Mouse (Mus musculus): Measurements from ENCODE around the gene Dhrs7b. TPM values are rescaled to one million over a fixed set of nuclear protein-coding genes. Genes with fewer than 3 reads are reported as not detected.

The Dhrs7b gene
- 16.4 TPM in 2 replicates for polyA plus RNA-seq (2015; fragmentation: Nextera tagmentation; extraction: Ambion mirVana)

DNA sequence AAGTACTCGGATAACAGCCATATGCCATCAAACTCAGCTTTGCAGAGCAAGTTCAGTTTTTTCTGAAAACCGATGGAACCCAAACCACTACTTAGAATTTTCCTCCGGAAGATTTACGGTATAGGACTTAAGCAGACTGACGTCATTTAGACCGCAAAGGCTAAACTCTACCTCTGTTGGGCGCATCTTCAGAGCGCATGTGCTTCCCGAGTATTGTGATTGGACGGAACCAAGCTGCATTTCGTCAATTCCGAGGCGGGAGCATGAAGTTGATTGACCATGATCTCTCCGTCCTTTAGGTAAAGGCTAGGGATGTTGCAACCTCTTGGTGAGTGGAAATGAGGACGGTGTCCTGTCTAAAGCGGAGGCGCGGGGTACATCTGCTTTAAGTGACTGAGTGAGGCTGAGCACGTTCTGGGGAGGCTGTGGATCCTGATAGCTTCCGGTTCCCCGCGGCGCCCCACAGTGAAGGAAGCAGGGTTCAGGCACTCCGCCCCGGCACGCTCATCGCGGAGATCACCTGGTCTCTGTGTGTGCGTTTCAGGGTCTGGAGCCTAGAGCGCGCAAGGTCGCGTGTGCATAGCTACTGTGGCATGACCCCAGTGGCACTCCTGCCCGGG is at the start of gene Dhrs7b:
Gene Dhrs7b, plus strand, starts transcription at position 199 of the 620 bp plus-strand sequence.
- peaks cover 11% of the 10 kb centered on the region for H3K4me1 ChIP-seq (ENCODE audit: insufficient read depth)
- peak within 1 kb of the TSS; percentile 82 for H3K27ac ChIP-seq (ENCODE audit: low read depth)
- WGBS (ENCODE audit: insufficient replicate concordance) = under 1% methylated on average over 34 of the region's 34 CpGs
- peak within 1 kb of the TSS; percentile 86 for H3K4me2 ChIP-seq (ENCODE audit: low read depth, low read length)
- DNase-seq (peak; percentile 85), ATAC-seq (peak; percentile 96)
- H3K4me3 ChIP-seq (ENCODE audit: low read depth, low read length) = peak within 1 kb of the TSS; percentile 62
- no peaks in the 10 kb centered on the region for H3K36me3 ChIP-seq (replicated peaks; ENCODE audit: insufficient read depth, low read length)
- H3K27me3 ChIP-seq (ENCODE audit: insufficient read depth, low read length) = no peaks in the 10 kb centered on the region
- H3K9me3 ChIP-seq (ENCODE audit: low read length) = no peaks in the 10 kb centered on the region
- H3K9ac ChIP-seq (replicated peaks) = peak within 1 kb of the TSS; percentile 68
- TF ChIP-seq CTCF (IDR thresholded peaks at IDR 0.05; ENCODE audit: low read depth) = no peak
- no peak; the same call in 1 of the 2 replicates for TF ChIP-seq EP300 (IDR thresholded peaks at IDR 0.05; ENCODE audit: low read depth)

DNA sequence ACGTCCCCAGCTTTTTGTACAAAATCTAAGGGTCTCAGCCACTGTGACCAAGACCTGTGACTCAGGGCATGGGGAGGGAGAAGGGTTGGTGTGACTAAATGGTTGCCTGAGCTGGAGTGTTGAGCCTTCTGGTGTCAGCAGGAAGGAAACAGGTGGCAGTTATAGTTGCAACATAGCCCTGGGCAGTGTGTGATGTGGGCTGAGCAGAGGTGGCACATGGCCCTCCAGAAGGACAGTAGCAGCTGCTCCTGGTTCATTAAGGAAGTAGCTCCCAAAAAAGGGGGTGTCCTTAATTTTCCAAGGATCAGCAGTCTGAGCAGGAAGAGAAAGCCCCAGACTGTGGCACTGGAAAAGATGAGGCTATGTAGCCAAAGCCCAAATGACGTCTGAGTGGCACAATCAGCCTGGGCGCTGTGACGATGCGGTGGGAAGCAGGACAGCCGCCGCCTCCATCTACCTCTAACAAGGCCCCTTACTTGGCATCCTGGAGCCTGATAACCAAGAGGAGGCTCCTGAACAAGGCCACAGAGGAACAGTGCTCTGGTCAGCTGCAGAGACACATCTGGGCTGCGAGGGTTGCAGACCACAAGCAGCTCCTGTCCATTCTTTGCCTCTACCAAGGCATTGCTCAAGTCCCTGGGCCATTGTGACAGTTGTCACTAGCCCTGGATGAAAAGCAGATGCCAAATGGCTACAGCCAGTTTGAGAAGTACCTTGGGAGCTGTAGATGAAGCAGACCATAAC is 46.1 kb upstream of the Dhrs7b start:
- Histone ChIP-seq H3K9me3 (ENCODE audit: low read length) (no peaks in the 10 kb centered on the region), H3K4me1 (ENCODE audit: insufficient read depth) (peaks cover 34% of the 10 kb centered on the region), H3K9ac (replicated peaks) (no peak overlapping the region), H3K27me3 (ENCODE audit: insufficient read depth, low read length) (no peaks in the 10 kb centered on the region), H3K27ac (ENCODE audit: low read depth) (no peak overlapping the region; the same call in 1 of the 2 replicates), H3K4me2 (ENCODE audit: low read depth, low read length) (no peak overlapping the region), H3K4me3 (ENCODE audit: low read depth, low read length) (no peak overlapping the region), H3K36me3 (replicated peaks; ENCODE audit: insufficient read depth, low read length) (peaks cover 43% of the 10 kb centered on the region)
- DNase-seq = no peak
- no peak for TF ChIP-seq CTCF (IDR thresholded peaks at IDR 0.05; ENCODE audit: low read depth)
- TF ChIP-seq EP300 (IDR thresholded peaks at IDR 0.05; ENCODE audit: low read depth) = no peak
- no peak for ATAC-seq
- 77% methylated on average over 8 of the region's 8 CpGs for WGBS (ENCODE audit: insufficient replicate concordance)

DNA sequence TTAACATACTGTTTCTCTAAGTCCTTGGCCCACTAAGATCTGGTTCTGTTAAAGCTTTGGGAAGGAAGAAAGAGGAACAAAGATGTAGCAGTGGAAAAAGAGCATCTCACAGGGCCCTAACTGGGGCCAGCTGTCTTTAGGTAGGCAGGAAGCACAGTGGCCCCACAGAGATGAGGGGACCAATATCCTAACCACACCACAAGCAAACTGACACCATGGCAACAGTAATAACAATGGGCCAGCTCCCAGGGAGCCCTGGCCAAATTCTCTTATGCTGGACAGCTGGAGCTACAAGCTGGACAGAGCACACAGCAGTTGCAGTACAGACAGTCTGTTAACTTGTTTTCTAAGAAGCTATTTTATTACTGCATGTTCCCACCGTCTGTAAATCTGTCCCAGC is 42.8 kb upstream of the Dhrs7b start:
- H3K27me3 ChIP-seq (ENCODE audit: insufficient read depth, low read length) = no peaks in the 10 kb centered on the region
- no peak overlapping the region for H3K27ac ChIP-seq (ENCODE audit: low read depth)
- no peak overlapping the region for H3K4me2 ChIP-seq (ENCODE audit: low read depth, low read length)
- H3K4me1 ChIP-seq (ENCODE audit: insufficient read depth) = peaks cover 7% of the 10 kb centered on the region; the same call in 1 of the 2 replicates
- no peaks in the 10 kb centered on the region for H3K9me3 ChIP-seq (ENCODE audit: low read length)
- ATAC-seq (no peak), DNase-seq (no peak)
- WGBS (ENCODE audit: insufficient replicate concordance) = 69% methylated on average over 1 of the region's 1 CpGs
- H3K36me3 ChIP-seq (replicated peaks; ENCODE audit: insufficient read depth, low read length) = peaks cover 59% of the 10 kb centered on the region
- H3K9ac ChIP-seq (replicated peaks) = no peak overlapping the region
- no peak overlapping the region for H3K4me3 ChIP-seq (ENCODE audit: low read depth, low read length)
- TF ChIP-seq EP300 (IDR thresholded peaks at IDR 0.05; ENCODE audit: low read depth) = no peak
- TF ChIP-seq CTCF (IDR thresholded peaks at IDR 0.05; ENCODE audit: low read depth) = no peak

DNA sequence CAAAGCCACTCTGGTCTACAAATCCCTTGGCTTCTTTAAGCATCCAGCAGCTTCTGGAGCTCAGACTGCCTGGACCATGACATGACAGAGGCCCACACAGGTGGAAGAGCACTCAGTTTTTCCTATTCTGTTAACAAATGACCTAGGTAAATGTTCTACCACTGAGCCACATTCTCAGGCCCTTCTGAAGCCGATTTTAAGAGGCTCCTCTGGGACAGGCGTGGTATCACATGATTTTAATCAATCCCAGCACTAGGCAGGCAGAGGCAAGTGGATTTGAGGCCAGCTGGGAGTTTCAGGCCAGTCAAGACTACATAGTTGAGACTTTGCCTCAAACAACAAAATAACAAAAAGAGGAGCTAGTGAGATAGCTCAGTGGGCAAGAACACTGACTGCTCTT is 40.0 kb upstream of the Dhrs7b start:
- Histone ChIP-seq H3K4me1 (ENCODE audit: insufficient read depth) (no peaks in the 10 kb centered on the region), H3K27ac (ENCODE audit: low read depth) (no peak overlapping the region)

DNA sequence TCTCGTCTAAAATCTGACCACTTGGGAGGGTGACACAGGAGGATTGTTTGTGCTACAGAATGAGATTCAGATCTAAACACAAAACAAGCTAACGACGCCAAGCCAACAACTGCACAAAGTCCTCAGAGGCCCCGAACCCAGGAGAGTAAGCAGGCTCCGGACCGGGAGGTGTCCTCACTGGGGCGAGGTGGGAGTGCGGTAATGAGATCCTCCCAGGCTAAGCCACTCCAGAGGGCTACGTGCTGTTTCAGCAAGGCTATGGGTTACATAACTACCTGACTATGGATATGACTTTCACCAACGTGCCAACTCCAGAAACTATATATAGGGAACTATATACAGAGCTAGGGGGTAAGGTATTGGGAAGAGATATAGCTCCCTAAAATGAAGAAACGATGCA is 34.1 kb upstream of the Dhrs7b start:
- peaks cover 56% of the 10 kb centered on the region for H3K36me3 ChIP-seq (replicated peaks; ENCODE audit: insufficient read depth, low read length)
- WGBS (ENCODE audit: insufficient replicate concordance) = 82% methylated on average over 11 of the region's 11 CpGs

More for the DNA sequence above, 40.0 kb upstream of the Dhrs7b start:
- TF ChIP-seq EP300 (IDR thresholded peaks at IDR 0.05; ENCODE audit: low read depth) (no peak), CTCF (IDR thresholded peaks at IDR 0.05; ENCODE audit: low read depth) (no peak)
- Histone ChIP-seq H3K9me3 (ENCODE audit: low read length) (no peaks in the 10 kb centered on the region), H3K36me3 (replicated peaks; ENCODE audit: insufficient read depth, low read length) (peaks cover 53% of the 10 kb centered on the region), H3K9ac (replicated peaks) (no peak overlapping the region), H3K4me3 (ENCODE audit: low read depth, low read length) (no peak overlapping the region), H3K27me3 (ENCODE audit: insufficient read depth, low read length) (no peaks in the 10 kb centered on the region), H3K4me2 (ENCODE audit: low read depth, low read length) (no peak overlapping the region)
- no peak for DNase-seq
- 67% methylated on average over 2 of the region's 2 CpGs for WGBS (ENCODE audit: insufficient replicate concordance)
- ATAC-seq = no peak

DNA sequence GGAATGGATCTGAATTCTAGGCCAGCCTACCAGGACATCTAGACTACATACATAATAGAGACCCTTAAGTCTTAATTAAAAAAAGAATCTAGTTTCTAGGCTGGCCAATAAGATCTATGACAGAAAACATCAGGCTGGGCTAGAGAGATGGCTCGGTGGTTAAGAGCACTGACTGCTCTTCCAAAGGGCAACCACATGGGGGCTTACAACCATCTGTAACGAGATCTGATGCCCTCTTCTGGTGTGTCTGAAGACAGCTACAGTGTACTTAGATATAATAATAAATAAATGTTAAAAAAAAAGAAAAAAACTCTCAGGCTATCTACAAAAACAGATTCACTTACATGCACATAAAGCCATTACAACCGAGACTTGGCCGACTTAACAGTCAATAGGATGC is 30.5 kb upstream of the Dhrs7b start:
- DNase-seq (no peak), ATAC-seq (no peak)
- no peak overlapping the region for H3K4me3 ChIP-seq (ENCODE audit: low read depth, low read length)
- H3K36me3 ChIP-seq (replicated peaks; ENCODE audit: insufficient read depth, low read length) = peaks cover 43% of the 10 kb centered on the region
- no peaks in the 10 kb centered on the region for H3K9me3 ChIP-seq (ENCODE audit: low read length)
- TF ChIP-seq CTCF (IDR thresholded peaks at IDR 0.05; ENCODE audit: low read depth) (0 out of 2 replicates have a peak, but pooled peaks have one; percentile 5), EP300 (IDR thresholded peaks at IDR 0.05; ENCODE audit: low read depth) (no peak)
- WGBS (ENCODE audit: insufficient replicate concordance) = 84% methylated on average over 4 of the region's 4 CpGs
- H3K4me1 ChIP-seq (ENCODE audit: insufficient read depth) = peaks cover 3% of the 10 kb centered on the region; the same call in 1 of the 2 replicates
- no peak overlapping the region for H3K9ac ChIP-seq (replicated peaks)
- H3K27me3 ChIP-seq (ENCODE audit: insufficient read depth, low read length) = no peaks in the 10 kb centered on the region
- no peak overlapping the region for H3K27ac ChIP-seq (ENCODE audit: low read depth)
- H3K4me2 ChIP-seq (ENCODE audit: low read depth, low read length) = no peak overlapping the region

More for the DNA sequence above, 34.1 kb upstream of the Dhrs7b start:
- Histone ChIP-seq H3K9ac (replicated peaks) (no peak overlapping the region), H3K4me1 (ENCODE audit: insufficient read depth) (no peaks in the 10 kb centered on the region), H3K4me2 (ENCODE audit: low read depth, low read length) (no peak overlapping the region), H3K4me3 (ENCODE audit: low read depth, low read length) (no peak overlapping the region), H3K27ac (ENCODE audit: low read depth) (no peak overlapping the region), H3K27me3 (ENCODE audit: insufficient read depth, low read length) (no peaks in the 10 kb centered on the region), H3K9me3 (ENCODE audit: low read length) (no peaks in the 10 kb centered on the region)
- ATAC-seq (no peak), DNase-seq (no peak)
- TF ChIP-seq CTCF (IDR thresholded peaks at IDR 0.05; ENCODE audit: low read depth) (no peak), EP300 (IDR thresholded peaks at IDR 0.05; ENCODE audit: low read depth) (no peak)
